Mouse (Mus musculus) liver, embryonic 13.5 days (tissue): ENCODE results near the gene Wdfy3. TPM values are rescaled to one million over a fixed set of nuclear protein-coding genes. Genes with fewer than 3 reads are reported as not detected.
A peak's percentile ranks its signal among the peaks of the same experiment; 100 is the strongest.
"Not testable (repeated sequence)": the region's sequence is repeated elsewhere in the genome, so short reads cannot be mapped to it uniquely, and the experiment has no call there.

ENCODE experiments used
- ATAC-seq: fragments of 200-750 bp; cut with Nextera tagmentation; 2 replicates; pipeline ENCODE4 v1.8.0; 2017; ENCODE audit warnings: low read depth, mild to moderate bottlenecking, moderate number of reproducible peaks, moderate library complexity
- DNase-seq: peaks from one replicate; pipeline ENCODE4 v3.0.0; 2022
- H3K27ac ChIP-seq: fragments of 300-500 bp; sonication (generic); 2 replicates; pipeline ENCODE4 v1.5.1; 2015; ENCODE audit warnings: moderate library complexity, mild to moderate bottlenecking, inconsistent platforms
- H3K27me3 ChIP-seq: fragments of 300-500 bp; sonication (generic); 2 replicates; pipeline ENCODE4 v1.6.1; 2015; ENCODE audit warnings: mild to moderate bottlenecking, inconsistent platforms
- H3K36me3 ChIP-seq: fragments of 300-500 bp; sonication (generic); 2 replicates; pipeline ENCODE4 v1.6.1; 2015; ENCODE audit warnings: mild to moderate bottlenecking, inconsistent platforms
- H3K4me1 ChIP-seq: fragments of 300-500 bp; sonication (generic); replicated peaks from 2 replicates; pipeline ENCODE4 v1.6.1; 2015; ENCODE audit warnings: inconsistent platforms
- H3K4me2 ChIP-seq: fragments of 300-500 bp; sonication (generic); 2 replicates; pipeline ENCODE4 v1.6.1; 2015; ENCODE audit warnings: inconsistent platforms, mild to moderate bottlenecking, moderate library complexity
- H3K4me3 ChIP-seq: fragments of 300-500 bp; sonication (generic); replicated peaks from 2 replicates; pipeline ENCODE4 v1.5.1; 2015; ENCODE audit warnings: mild to moderate bottlenecking, inconsistent platforms
- H3K9ac ChIP-seq: fragments of 300-500 bp; sonication (generic); 2 replicates; pipeline ENCODE4 v1.6.1; 2015; ENCODE audit warnings: mild to moderate bottlenecking, inconsistent platforms
- H3K9me3 ChIP-seq: fragments of 300-500 bp; sonication (generic); replicated peaks from 2 replicates; pipeline ENCODE4 v1.6.1; 2016; ENCODE audit warnings: inconsistent platforms
- WGBS: fragments of 180-500 bp; shearing (Covaris S2); methylation state at CpG from one replicate; pipeline ENCODE4 v1.1.7; 2015; ENCODE audit not compliant: insufficient replicate concordance; 5-methylcytosine and 5-hydroxymethylcytosine counted together
- polyA plus RNA-seq: library from polyadenylated mRNA; unstranded; fragments of >200 nt; fragmentation: Nextera tagmentation; extraction: Ambion mirVana; gene quantifications from 2 replicates; pipeline ENCODE4 v1.2.1, GENCODE M21; 2015

Gene Wdfy3
- 3.3 and 3.7 TPM in 2 replicates for polyA plus RNA-seq

DNA sequence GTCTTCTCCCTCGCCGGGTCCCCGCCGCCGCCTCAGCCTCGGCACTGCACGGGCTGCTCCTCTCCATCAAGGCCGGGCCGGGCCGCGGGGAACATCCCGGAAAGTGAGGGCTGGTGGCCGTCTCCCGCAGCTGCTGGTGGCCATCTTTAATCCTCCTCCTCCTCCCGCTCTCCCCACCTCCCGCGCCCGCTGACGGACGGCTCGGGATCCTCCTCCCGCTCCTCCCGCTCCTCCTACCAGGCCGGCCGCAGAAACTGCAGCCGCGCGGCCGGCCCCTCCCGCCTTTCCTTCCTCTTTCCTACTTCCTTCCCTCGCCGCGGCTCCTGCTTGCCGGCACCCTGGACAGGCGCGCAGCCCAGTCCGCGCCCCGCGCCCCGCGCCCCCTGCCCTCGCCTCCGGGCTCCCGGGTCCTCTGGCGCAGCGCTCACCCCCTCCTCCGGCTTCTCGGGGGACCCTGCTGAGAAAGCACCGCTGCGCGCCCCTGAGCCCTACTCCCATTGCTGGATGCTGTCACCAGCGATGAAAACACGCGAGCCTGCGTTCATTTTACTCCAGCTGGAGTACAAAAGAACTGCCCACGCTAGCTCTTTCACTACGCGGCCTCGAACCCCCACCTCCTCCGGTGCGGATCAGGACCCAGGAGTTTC, at the start of gene Wdfy3:
Gene Wdfy3 (minus strand): TSS at position 155 of the 647 bp plus-strand sequence.
- Histone ChIP-seq H3K4me1 (peaks cover 33% of the 10 kb centered on the region), H3K9me3 (no peaks in the 10 kb centered on the region), H3K4me3 (peak within 1 kb of the TSS; percentile 92), H3K27ac (peak within 1 kb of the TSS; percentile 76), H3K36me3 (no peaks in the 10 kb centered on the region), H3K27me3 (no peaks in the 10 kb centered on the region), H3K4me2 (peak within 1 kb of the TSS; percentile 81), H3K9ac (peak within 1 kb of the TSS; percentile 94)
- ATAC-seq (peak; percentile 90), DNase-seq (peak; percentile 73)
- WGBS = under 1% methylated on average over 58 of the region's 62 CpGs

DNA sequence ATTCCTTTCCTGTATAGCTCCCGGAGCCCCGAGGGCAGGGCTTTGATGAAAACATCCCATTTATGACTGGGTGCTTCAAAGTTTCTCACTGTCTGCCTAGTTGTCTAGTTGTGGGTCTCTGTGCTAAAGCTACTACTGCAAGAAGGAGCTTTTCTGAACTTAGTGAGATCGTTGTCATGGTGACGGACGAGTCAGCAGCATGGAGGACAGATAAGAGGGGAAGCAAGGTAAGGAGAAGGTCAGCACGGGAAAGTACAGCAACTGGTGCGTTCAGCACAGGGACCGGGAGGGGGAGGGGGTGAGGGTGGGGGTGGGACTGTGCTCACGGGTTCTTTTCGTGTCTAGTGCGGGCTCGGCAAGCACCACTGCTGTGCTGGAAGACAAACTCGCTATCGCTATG, 43.3 kb upstream of the Wdfy3 start:
- ATAC-seq = no peak
- Histone ChIP-seq H3K4me1 (no peaks in the 10 kb centered on the region), H3K27ac (no peak overlapping the region), H3K9me3 (no peaks in the 10 kb centered on the region), H3K4me2 (peak overlapping the region; percentile 14; the same call in 1 of the 2 replicates), H3K4me3 (no peak overlapping the region), H3K27me3 (no peaks in the 10 kb centered on the region), H3K36me3 (no peaks in the 10 kb centered on the region), H3K9ac (no peak overlapping the region)
- WGBS = 46% methylated on average over 14 of the region's 14 CpGs
- no peak for DNase-seq

DNA sequence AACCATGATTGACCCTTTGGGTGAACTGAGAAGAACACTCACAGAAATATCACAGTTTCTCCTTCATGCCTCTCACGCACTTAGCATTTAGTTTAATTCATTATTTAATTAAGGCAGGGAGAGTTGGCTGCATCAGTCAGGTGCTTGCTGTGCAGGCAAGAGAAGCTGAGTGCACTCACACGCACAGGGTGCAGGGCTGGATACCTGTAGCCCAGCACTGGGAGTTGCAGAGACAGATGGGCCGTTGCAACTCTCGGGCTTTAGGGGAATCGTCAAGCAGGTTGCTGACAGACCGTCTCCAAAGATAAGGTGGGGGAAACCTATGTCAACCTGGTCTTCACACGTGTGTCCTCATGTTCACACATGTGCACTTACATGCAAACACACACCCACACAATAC, 42.3 kb upstream of the Wdfy3 start:
- Histone ChIP-seq H3K4me1 (no peaks in the 10 kb centered on the region), H3K4me3 (no peak overlapping the region), H3K9ac (no peak overlapping the region), H3K36me3 (no peaks in the 10 kb centered on the region), H3K4me2 (no peak overlapping the region), H3K9me3 (no peaks in the 10 kb centered on the region), H3K27ac (no peak overlapping the region), H3K27me3 (no peaks in the 10 kb centered on the region)
- ATAC-seq (no peak), DNase-seq (no peak)
- 68% methylated on average over 7 of the region's 7 CpGs for WGBS

DNA sequence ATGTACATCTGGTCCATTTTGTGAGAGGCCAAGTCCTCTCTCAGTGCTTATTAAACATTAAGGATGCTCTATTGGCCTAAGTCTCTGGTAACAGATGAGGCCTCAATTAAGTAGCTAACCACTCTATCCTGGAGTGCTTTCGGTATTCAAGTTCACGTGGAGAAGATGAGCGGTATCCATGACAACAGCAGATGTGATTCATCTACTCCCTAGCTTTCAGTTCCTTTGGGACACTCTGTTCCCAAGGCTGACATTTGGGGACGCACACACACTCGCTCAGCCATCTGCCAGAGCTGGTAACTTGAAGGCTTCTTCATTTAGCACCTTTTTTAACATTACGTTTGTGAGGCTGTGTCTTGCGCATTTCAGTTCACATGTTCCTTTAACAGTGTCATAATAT, 40.3 kb upstream of the Wdfy3 start:
- 78% methylated on average over 7 of the region's 7 CpGs for WGBS

DNA sequence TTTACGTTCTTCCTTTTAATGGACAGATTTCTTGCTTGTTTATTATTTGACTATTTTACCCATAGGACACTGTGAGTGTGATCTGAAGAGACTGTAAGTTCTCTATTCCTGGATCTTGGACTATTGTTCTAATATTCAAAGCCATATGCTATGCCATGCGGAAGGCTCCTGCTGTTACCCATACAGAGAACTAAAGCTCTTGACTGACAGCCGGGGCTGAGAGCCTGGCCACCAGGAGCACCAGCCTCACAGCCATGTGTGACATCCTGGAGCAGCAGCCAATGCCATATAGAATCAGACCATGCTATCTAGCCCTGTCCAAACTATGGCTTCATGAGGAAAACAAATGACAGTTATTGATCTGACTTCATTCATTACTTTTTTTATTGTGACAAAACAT, 36.2 kb upstream of the Wdfy3 start:
- Histone ChIP-seq H3K36me3 (no peaks in the 10 kb centered on the region), H3K27ac (no peak overlapping the region), H3K4me1 (no peaks in the 10 kb centered on the region), H3K27me3 (no peaks in the 10 kb centered on the region), H3K9ac (no peak overlapping the region), H3K9me3 (no peaks in the 10 kb centered on the region), H3K4me2 (no peak overlapping the region), H3K4me3 (no peak overlapping the region)
- DNase-seq (no peak), ATAC-seq (no peak)
- WGBS = 67% methylated on average over 3 of the region's 3 CpGs

More for the DNA sequence above, 40.3 kb upstream of the Wdfy3 start:
- ATAC-seq = no peak
- no peak overlapping the region for H3K27ac ChIP-seq
- no peak overlapping the region for H3K4me2 ChIP-seq
- DNase-seq = no peak
- H3K36me3 ChIP-seq = no peaks in the 10 kb centered on the region
- H3K27me3 ChIP-seq = no peaks in the 10 kb centered on the region
- H3K4me1 ChIP-seq = no peaks in the 10 kb centered on the region
- no peaks in the 10 kb centered on the region for H3K9me3 ChIP-seq
- no peak overlapping the region for H3K9ac ChIP-seq
- H3K4me3 ChIP-seq = no peak overlapping the region

DNA sequence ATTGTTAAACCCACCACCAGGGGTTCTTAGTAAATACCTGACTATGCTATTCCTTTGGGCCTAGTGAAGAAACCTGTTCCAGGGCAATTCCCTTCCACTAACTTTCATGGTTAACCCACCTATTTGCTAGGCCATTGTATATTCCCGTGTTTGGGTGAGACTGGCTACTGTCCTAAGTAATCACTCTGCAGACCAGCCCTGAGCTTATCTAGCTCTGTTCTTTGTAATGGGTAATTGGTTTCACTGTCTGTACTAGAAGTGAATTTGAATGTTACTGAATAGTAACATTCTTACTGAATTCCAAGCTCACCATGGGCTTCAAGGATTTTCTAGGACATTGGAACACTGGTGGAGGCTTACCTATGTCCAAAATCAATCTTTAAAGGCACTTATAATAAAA, 32.1 kb upstream of the Wdfy3 start:
- not testable (repeated sequence) for H3K27ac ChIP-seq, H3K27me3 ChIP-seq, H3K9ac ChIP-seq, H3K9me3 ChIP-seq, DNase-seq, H3K4me2 ChIP-seq, ATAC-seq, H3K4me1 ChIP-seq, H3K4me3 ChIP-seq, H3K36me3 ChIP-seq
- WGBS = 67% methylated on average over 1 of the region's 1 CpGs

DNA sequence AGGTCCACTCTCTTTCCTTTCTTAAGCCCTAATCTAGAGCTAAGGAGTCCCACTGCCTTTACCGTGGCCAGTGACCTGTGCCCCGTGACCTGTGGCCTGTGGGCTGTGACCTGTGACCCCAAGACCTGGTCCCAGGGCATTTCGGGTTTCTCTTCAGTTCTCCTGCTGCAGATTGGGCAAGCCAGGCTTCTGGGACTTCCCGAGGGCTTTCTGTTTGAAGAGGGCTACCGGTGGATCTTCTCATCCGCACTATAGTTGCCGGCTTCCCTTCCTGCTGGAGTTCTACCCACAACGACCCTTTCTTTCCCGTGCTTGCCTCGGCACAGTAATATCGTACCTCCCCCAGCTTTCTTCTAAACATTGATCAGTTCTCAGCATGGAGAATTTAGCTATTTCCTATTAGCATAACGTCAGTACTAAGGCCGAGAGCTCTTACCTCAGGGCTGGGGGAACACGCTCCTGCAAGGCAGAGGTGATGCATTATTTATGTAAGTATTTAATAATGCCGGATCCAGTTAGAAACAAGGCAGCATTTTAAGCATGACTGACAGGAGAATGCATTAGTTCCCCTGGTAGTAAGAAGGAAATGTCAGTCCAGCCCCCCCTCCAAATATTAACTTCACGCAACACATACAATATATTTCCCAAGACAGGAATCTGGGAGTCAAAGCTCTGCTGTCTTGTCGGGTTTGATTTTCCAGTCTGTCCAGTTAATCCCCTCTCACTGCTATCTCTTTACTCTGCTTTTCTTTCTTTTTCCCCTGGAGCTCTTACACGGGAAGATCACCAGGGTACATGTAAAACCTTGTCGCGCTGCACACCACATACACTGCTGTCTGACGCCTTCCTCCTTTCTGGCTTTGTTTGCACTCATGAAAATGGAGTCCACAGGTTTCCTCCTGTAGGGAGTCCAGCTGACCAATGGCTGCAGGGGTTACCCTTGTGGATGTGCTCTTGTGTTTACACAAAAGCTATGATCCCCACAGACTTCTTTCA, 30.8 kb upstream of the Wdfy3 start:
- Histone ChIP-seq H3K27me3 (no peaks in the 10 kb centered on the region), H3K9me3 (no peaks in the 10 kb centered on the region), H3K4me1 (no peaks in the 10 kb centered on the region), H3K4me2 (no peak overlapping the region), H3K9ac (no peak overlapping the region), H3K4me3 (no peak overlapping the region), H3K36me3 (no peaks in the 10 kb centered on the region), H3K27ac (no peak overlapping the region)
- no peak for ATAC-seq
- 67% methylated on average over 21 of the region's 21 CpGs for WGBS
- no peak for DNase-seq

DNA sequence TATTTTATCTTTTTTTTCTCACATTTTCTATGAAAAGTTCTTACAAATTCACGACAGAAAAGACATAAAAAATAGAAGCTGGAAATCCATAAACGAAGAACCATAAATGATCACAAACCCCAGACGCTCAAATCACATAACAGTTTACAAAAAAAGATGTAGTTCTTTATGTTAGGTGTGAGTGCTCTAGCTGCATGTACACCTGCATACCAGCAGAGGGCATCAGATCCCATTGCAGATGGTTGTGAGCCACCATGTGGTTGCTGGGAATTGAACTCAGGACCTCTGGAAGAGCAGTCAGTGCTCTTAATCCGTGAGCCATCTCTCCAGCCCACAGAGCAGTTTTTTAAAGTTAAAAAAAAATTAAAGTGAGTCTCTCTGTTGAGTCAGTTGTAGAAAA, 25.9 kb upstream of the Wdfy3 start:
- 59% methylated on average over 4 of the region's 4 CpGs for WGBS
- no peak overlapping the region for H3K4me2 ChIP-seq
- no peak overlapping the region for H3K9ac ChIP-seq
- H3K27ac ChIP-seq = no peak overlapping the region
- no peaks in the 10 kb centered on the region for H3K36me3 ChIP-seq
- no peak for DNase-seq
- no peaks in the 10 kb centered on the region for H3K27me3 ChIP-seq
- H3K4me3 ChIP-seq = no peak overlapping the region
- H3K4me1 ChIP-seq = no peaks in the 10 kb centered on the region
- no peaks in the 10 kb centered on the region for H3K9me3 ChIP-seq
- ATAC-seq = no peak

DNA sequence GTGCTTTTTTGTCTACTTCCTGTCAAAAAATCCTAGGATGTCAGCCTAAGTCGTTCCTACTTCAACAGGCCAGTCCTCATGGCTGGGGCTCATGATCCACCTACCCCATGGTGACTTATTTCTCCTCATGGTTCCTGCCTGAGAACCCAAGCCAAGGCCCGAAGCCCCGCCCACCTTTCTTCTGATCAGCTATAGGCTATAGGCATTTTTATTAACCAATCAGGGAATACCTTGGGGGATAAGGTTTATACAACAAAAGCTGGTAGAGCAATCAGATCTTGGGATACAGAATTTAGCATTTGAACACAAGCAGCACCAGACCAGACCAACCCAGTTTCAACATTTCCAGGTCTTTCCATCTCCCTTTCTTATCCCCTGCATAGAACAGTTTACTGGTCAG, 21.0 kb upstream of the Wdfy3 start:
- Histone ChIP-seq H3K9ac (no peak overlapping the region), H3K27ac (no peak overlapping the region), H3K4me1 (no peaks in the 10 kb centered on the region), H3K36me3 (no peaks in the 10 kb centered on the region), H3K4me2 (no peak overlapping the region), H3K4me3 (no peak overlapping the region), H3K9me3 (no peaks in the 10 kb centered on the region), H3K27me3 (no peaks in the 10 kb centered on the region)
- DNase-seq (no peak), ATAC-seq (no peak)
- 52% methylated on average over 3 of the region's 3 CpGs for WGBS

DNA sequence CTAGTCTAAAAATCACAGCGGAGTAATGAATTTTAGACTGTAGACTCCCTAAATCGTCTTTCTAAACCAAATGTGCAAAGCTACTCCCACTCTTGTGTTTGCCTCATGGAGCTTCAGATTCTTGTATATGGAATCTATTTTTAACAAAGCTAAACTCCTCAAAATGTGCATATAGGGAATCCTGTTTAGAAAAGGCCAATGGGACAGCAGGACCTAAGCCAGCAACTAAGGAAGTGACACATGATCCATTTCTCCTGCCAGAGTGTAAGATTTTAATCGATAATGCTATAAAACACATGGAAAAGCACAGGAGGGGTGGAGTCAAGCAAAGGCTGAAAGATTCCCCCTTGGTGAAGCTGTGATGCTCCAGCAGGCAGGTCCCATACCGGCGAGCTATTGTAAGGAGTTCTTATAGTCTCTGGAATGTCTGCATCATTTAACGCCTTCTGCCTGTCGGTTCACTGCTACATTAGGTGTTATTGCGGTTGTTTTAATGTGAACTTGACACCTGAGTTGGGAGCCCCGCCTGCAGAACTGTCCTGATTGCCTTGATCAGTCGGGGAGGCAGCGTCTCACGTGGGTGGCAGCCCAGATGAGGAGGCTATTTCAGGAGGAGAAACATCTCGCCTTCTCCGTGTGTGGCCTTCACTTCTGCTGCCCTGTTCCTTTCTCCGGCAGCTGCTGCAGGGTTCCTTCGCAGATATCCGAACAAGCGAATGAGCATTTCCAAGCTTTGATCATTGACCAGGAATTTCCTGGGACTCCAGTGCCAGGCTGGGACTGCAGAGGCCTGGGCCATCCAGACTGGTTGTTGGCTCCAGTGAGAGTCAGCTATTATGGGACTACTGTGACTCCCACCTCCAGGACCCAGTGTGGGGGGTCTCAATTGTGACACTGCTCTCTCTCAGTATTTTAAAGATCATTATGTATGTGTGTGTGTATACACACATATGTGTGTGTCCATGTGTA, 15.3 kb upstream of the Wdfy3 start:
- Histone ChIP-seq H3K27me3 (no peaks in the 10 kb centered on the region), H3K9me3 (no peaks in the 10 kb centered on the region), H3K4me1 (no peaks in the 10 kb centered on the region), H3K36me3 (no peaks in the 10 kb centered on the region), H3K27ac (no peak overlapping the region), H3K9ac (no peak overlapping the region), H3K4me3 (no peak overlapping the region), H3K4me2 (no peak overlapping the region)
- no peak for ATAC-seq
- WGBS = 43% methylated on average over 18 of the region's 18 CpGs
- DNase-seq = no peak

DNA sequence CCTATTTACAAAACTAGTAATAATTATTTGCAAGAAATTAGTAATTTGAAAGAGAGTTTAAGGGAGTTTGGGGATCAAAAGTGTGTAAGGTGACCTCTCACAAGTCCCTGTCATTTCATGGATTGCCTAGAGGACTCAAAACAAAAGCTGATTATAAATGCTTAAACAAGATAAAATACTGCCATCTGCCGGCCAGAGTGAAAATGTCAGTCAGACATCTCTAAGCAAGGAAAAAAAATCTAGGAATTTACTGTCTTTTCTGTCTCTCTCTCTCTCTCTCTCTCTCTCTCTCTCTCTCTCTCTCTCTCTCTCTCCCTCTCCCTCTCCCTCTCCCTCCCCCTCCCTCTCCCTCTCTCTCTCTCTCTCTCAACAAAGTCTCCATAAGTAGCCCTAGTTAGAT, 4.4 kb upstream of the Wdfy3 start:
- 0% methylated on average over 1 of the region's 1 CpGs for WGBS
- Histone ChIP-seq H3K9ac (no peak overlapping the region), H3K4me1 (peaks cover 12% of the 10 kb centered on the region), H3K4me2 (no peak overlapping the region), H3K36me3 (no peaks in the 10 kb centered on the region), H3K27ac (no peak overlapping the region), H3K4me3 (no peak overlapping the region), H3K9me3 (no peaks in the 10 kb centered on the region), H3K27me3 (no peaks in the 10 kb centered on the region)
- ATAC-seq = no peak
- DNase-seq = peak; percentile 19
